Mouse (Mus musculus) kidney, embryonic 15.5 days (tissue): ENCODE results near the gene Alpi. TPM values are rescaled to one million over a fixed set of nuclear protein-coding genes. Genes with fewer than 3 reads are reported as not detected.

Source experiments
- ATAC-seq: fragments of 200-750 bp; cut with Nextera tagmentation; replicated peaks from 2 replicates; pipeline ENCODE4 v1.8.0; 2017; ENCODE audit warnings: moderate TSS enrichment; ENCODE audit not compliant: low FRiP score
- H3K27ac ChIP-seq: fragments of 300-500 bp; sonication (generic); 2 replicates; pipeline ENCODE4 v1.5.1; 2015; ENCODE audit warnings: mild to moderate bottlenecking, inconsistent platforms
- H3K27me3 ChIP-seq: fragments of 300-500 bp; sonication (generic); 2 replicates; pipeline ENCODE4 v1.6.1; 2015; ENCODE audit warnings: inconsistent platforms
- H3K36me3 ChIP-seq: fragments of 300-500 bp; sonication (generic); 2 replicates; pipeline ENCODE4 v1.6.1; 2015; ENCODE audit warnings: inconsistent platforms
- H3K4me1 ChIP-seq: fragments of 300-500 bp; sonication (generic); 2 replicates; pipeline ENCODE4 v1.6.1; 2015; ENCODE audit warnings: inconsistent platforms
- H3K4me2 ChIP-seq: fragments of 300-500 bp; sonication (generic); 2 replicates; pipeline ENCODE4 v1.6.1; 2015; ENCODE audit warnings: moderate library complexity, mild to moderate bottlenecking, inconsistent platforms
- H3K4me3 ChIP-seq: fragments of 300-500 bp; sonication (generic); replicated peaks from 2 replicates; pipeline ENCODE4 v1.5.1; 2015; ENCODE audit warnings: mild to moderate bottlenecking, inconsistent platforms
- H3K9ac ChIP-seq: fragments of 300-500 bp; sonication (generic); 2 replicates; pipeline ENCODE4 v1.6.1; 2015; ENCODE audit warnings: mild to moderate bottlenecking, inconsistent platforms
- H3K9me3 ChIP-seq: fragments of 300-500 bp; sonication (generic); replicated peaks from 2 replicates; pipeline ENCODE4 v1.6.1; 2016; ENCODE audit warnings: inconsistent platforms
- WGBS: fragments of 180-500 bp; shearing (Covaris S2); methylation state at CpG from one replicate; pipeline ENCODE4 v1.1.7; 2015; ENCODE audit warnings: mixed read lengths; 5-methylcytosine and 5-hydroxymethylcytosine counted together
- polyA plus RNA-seq: library from polyadenylated mRNA; unstranded; fragments of >200 nt; fragmentation: Nextera tagmentation; extraction: Ambion mirVana; gene quantifications from 2 replicates; pipeline ENCODE4 v1.2.1, GENCODE M21; 2015

Alpi gene
- polyA plus RNA-seq, 1 experiment from 2014 or later = not detected

DNA sequence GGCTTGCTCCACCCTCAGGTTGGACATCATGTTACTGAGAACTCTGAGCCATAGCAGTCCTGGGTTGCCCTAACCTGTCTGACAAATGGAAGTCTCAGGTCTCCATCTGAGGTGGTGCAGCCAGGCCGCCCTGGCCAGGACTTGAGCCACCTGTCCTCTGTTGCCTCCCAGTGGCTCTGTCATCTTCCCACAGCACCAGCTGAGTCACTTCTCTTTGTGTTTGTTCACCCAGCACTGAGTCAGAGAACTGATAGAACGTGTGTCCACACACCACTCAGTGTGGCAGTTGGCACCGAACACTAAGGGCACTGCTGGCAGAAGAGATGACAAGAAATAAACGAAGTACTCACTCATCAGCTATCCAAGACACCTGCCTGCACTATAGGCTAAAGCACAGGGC is 50.0 kb downstream of the Alpi start:
- H3K36me3 ChIP-seq = peaks cover 29% of the 10 kb centered on the region
- H3K9me3 ChIP-seq = no peaks in the 10 kb centered on the region
- H3K27ac ChIP-seq = no peak overlapping the region
- H3K9ac ChIP-seq = no peak overlapping the region
- H3K4me3 ChIP-seq = no peak overlapping the region
- WGBS = 90% methylated on average over 4 of the region's 4 CpGs
- no peak overlapping the region for H3K4me2 ChIP-seq
- H3K4me1 ChIP-seq = no peaks in the 10 kb centered on the region
- H3K27me3 ChIP-seq = no peaks in the 10 kb centered on the region
- ATAC-seq = no peak

DNA sequence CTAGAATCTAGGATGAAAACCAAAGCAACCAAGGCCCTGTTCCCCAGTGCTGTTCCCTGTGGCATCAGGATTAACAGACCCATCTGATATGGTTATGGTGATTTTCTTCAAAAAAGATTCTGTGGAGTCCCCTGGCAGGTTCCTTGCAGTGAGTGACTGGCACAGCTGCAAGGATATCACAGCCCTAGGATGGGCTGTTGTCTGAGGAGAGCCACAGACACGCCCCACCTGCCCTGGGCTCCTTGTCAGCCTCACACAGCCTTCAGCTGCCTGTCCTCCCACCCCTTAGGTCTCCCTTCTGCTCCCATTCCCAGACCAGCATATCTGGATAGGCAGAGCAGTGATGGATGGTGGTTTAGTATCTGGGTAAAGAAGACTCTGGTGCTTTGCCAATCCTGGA is 50.7 kb downstream of the Alpi start:
- H3K27me3 ChIP-seq = no peaks in the 10 kb centered on the region
- WGBS = 62% methylated on average over 1 of the region's 1 CpGs
- no peak overlapping the region for H3K27ac ChIP-seq
- no peak overlapping the region for H3K4me3 ChIP-seq
- H3K36me3 ChIP-seq = peaks cover 33% of the 10 kb centered on the region
- H3K4me2 ChIP-seq = no peak overlapping the region
- ATAC-seq = no peak
- no peak overlapping the region for H3K9ac ChIP-seq
- no peaks in the 10 kb centered on the region for H3K4me1 ChIP-seq
- H3K9me3 ChIP-seq = no peaks in the 10 kb centered on the region

- no peaks in the 10 kb centered on the region for H3K9me3 ChIP-seq
- no peaks in the 10 kb centered on the region for H3K4me1 ChIP-seq
- no peak overlapping the region for H3K4me3 ChIP-seq
- H3K27me3 ChIP-seq = no peaks in the 10 kb centered on the region
- peaks cover 39% of the 10 kb centered on the region for H3K36me3 ChIP-seq
- WGBS = 69% methylated on average over 3 of the region's 3 CpGs
- no peak overlapping the region for H3K9ac ChIP-seq
- no peak for ATAC-seq
- H3K27ac ChIP-seq = no peak overlapping the region
- no peak overlapping the region for H3K4me2 ChIP-seq
These were observed 51.3 kb downstream of the Alpi start for GRCm38 (mm10) chr1:87050072-87050471.

Other genes starting within 250 kb of the Alpi start
- not detected in 2 replicates for gene Alppl2, start 11.7 kb downstream of the Alpi start, polyA plus RNA-seq
- not detected in 2 replicates for gene Akp3, start 23.4 kb upstream of the Alpi start, polyA plus RNA-seq
- 1.3 and 3.8 TPM in 2 replicates for gene Ecel1, start 54.9 kb upstream of the Alpi start, polyA plus RNA-seq
- gene Prss56, start 81.7 kb upstream of the Alpi start, polyA plus RNA-seq = 0.09 TPM in 1 of 2 replicates, not detected in the other
- 1.1 and 1.6 TPM in 2 replicates for gene Chrnd, start 89.0 kb upstream of the Alpi start, polyA plus RNA-seq
- gene Chrng, start 103.1 kb upstream of the Alpi start, polyA plus RNA-seq = 2.0 and 4.3 TPM in 2 replicates
- gene Eif4e2, start 112.3 kb upstream of the Alpi start, polyA plus RNA-seq = 164 and 168 TPM in 2 replicates
- 5.7 and 5.8 TPM in 2 replicates for gene Efhd1, start 162.8 kb upstream of the Alpi start, polyA plus RNA-seq
- 60.7 and 64.8 TPM in 2 replicates for gene Gigyf2, start 225.4 kb upstream of the Alpi start, polyA plus RNA-seq